In the genomic region with DNA sequence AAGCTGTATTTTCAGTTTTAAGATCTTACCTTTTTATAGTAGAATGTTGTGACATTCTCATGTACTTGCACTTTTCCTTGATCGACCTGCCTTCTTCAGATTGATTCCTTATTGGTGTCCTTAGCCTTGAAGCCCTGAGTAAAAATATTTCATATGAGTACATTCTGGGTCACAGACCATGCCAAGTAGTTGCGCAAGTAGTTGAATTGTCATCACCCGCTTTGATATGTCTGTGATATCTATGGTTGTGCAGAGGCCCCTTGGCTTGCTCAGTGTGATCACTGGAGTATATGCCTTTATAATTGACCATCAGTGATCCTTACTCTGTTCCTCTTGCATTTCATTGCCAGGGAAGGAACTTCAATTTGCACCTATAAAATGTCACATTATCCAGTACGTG, we compare ENCODE assay signal across 14 mouse cellular contexts.
DNase-seq lines count a peak whose midpoint lies in the region.
"Had no signal": no experiment of that assay in that cellular context is flagged by ENCODE, and none has a peak within 500 bp of the region (broad histone marks: within the 10 kb centered on the region; RNA-seq: fewer than 3 reads in every experiment).

No protein-coding gene starts in this region.

- DNase-seq in adrenal gland, adult (ENCODE audit: inconsistent age in 2 of 2, low spot score in 1 of 2): peak; percentile 40 to 89
- DNase-seq in adrenal gland, postnatal 4 days (ENCODE audit: low spot score in 2 of 2): no peak
- peak; percentile 33 for DNase-seq in adrenal gland, postnatal 10 days
- peak; percentile 6 for DNase-seq in adrenal gland, postnatal 25 days
- DNase-seq in layer of hippocampus, adult 9-11 months: no peak
- no peak for DNase-seq in spleen, postnatal 4 days (ENCODE audit: low spot score in 2 of 2)
- DNase-seq in cerebellum, adult 8-10 months: no peak
- DNase-seq: B cell, adult 2 months; cerebellum, adult 11-12 months; cerebellum, adult 2 months; cerebellum, adult 9-11 months; cerebellum, postnatal 14 days; cerebellum, postnatal 36 days; embryo, embryonic 11 days had no signal

Comparison
In these comparisons a context has a peak if more than half of its experiments do, and no peak if none do; other contexts are left out.
1. DNase-seq: peak in adrenal gland, adult (2 of 2), adrenal gland, postnatal 10 days (single experiment) and adrenal gland, postnatal 25 days (single experiment); none in adrenal gland, postnatal 4 days (0 of 2), layer of hippocampus, adult 9-11 months (single experiment), spleen, postnatal 4 days (0 of 2) and cerebellum, adult 8-10 months (single experiment).